Mouse (Mus musculus): ENCODE measurements around the gene Pramel6. TPM values are rescaled to one million over a fixed set of nuclear protein-coding genes. Genes with fewer than 3 reads are reported as not detected.
"Not testable (repeated sequence)": the region's sequence is repeated elsewhere in the genome, so short reads cannot be mapped to it uniquely, and the experiment has no call there.

Gene Pramel6
- total RNA-seq (2021): not detected
- polyA plus RNA-seq (2012; rRNA removed): not detected in 2 replicates
- long read RNA-seq: 0 reads

DNA sequence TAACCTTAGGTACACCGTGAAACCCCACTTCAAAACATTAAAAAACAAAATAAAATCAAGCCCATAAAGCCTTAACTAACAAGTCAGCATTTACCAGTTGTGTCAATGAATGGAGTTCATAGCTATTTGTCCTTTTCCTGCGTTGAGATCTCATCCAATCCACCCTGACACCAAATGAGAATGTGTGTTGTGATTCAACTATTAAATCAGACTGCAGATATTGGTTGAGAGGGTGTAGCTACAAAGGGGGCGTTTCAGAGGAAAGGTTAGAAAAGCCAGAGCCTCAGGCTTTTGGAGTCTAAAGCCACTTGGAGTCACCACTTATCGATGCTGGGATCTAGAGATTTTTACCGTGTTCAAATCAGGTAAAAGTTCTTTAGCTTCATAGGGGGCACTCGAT is at the start of gene Pramel6:
Gene Pramel6 (plus strand): TSS at position 301 of the 400 bp plus-strand sequence.
- DNase-seq: no peak

DNA sequence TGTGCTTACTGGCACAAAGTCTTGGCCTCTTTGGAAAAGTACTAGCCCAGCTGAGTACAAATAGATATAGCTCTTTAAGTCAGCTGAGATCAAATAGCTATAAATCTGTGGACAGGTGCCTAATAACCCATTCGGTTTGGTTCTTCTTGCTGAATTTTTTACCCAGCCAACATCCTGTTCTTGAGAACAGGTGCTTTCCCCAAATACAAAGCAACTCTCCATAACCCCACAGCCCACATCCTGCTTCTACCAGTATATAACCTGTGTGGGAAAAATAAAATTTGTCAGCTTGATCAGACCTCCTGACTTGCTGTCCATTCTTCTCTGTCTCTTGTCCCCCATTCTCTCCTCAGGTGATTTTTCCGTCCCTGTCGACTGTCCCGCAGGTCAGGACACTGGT is 44.6 kb upstream of the Pramel6 start:
- DNase-seq: no peak

DNA sequence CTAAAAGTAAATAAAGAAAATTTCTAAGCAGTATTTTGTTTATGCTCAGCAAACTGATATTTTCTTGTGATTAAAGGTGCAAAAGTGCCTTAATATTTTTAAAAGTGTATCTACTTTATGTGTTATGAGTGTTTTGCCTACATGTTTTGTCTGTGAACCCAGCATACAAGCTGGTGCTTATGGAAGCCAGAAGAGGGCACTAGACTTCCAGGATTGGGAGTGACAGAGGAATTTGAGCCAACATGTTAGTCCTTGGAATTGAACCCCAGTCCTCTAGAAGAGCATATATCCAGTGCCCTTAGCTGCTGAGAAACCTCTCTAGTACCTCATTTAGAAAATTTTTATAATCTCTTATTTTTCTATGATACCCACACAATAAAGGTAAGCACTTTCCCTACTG is 26.2 kb upstream of the Pramel6 start:
- no peak for DNase-seq

DNA sequence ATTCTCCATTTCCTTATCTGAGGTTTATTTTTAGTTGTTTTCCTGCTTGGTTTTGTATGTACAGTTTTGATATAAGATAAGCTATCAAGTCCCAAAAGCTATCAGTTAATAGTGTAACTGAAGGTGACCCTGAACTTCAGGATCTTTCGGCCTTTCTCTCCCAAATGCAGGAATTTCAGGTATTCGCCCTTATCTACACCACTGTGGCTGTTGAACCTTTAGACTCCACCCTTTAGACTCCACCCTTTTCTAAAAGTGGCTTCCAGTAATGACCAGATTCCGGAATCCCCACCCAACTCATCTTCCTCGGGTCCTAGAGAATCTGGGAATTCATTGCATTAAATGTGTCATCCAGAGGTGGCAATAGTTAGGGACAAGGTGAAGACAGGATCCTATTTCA is 25.2 kb upstream of the Pramel6 start:
- DNase-seq: no peak

DNA sequence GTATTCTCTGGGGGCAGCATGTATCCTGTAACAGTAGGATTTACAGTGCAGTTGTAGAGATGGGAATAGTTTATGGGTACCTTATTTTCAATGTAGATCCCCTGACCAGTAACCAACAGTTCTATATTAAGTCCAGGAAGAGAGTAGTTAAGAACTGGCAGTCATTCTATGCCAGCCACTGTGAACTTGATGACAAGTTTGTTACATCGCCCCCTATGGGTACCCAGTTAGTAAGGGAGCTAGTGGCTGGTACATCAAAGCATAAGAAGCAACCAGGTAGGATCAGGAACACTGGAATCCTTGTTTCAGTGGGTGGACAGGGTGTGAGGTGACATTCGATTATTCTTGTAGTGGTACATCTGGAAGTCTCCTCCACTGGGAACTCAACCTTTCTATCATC is 24.1 kb upstream of the Pramel6 start:
- DNase-seq: no peak

DNA sequence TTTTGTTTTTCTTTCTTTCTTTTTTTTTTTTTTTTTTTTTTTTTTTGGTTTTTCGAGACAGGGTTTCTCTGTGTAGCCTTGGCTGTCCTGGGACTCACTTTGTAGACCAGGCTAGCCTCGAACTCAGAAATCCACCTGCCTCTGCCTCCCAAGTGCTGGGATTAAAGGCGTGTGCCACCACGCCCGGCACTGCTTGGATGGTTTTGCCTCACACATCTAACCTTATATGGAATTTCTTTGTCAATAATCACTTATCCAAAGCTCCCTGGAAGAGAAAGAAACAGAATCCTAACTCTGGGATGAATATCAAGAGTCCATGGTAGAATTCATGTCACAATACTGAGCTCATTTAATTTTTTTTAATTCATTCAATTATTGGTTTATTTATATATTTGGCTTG is 9.4 kb upstream of the Pramel6 start, which contains the start of gene Pramel7:
Gene Pramel7 (minus strand): TSS at position 101 of the 400 bp plus-strand sequence.
- not testable (repeated sequence) for DNase-seq

DNA sequence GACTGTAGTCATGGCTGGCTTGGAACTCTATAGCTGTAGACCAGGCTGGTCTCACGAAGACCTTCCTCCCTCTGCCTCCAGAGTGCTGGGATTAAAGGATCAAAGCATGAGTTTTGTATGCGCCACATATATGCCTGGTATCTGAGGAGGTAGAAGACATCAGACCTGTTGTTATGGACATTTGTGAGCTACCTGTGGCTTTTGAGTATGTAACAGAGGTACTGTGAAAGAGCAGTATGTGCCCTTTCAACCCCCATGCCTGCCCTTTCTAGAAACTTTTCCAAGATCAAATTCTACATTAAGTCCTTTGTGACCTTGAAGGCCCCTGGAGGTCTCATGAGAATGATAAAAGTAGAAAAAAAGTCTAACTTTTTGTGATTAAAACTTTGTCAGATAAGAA is 8.7 kb downstream of the Pramel6 start:
- no peak for DNase-seq

DNA sequence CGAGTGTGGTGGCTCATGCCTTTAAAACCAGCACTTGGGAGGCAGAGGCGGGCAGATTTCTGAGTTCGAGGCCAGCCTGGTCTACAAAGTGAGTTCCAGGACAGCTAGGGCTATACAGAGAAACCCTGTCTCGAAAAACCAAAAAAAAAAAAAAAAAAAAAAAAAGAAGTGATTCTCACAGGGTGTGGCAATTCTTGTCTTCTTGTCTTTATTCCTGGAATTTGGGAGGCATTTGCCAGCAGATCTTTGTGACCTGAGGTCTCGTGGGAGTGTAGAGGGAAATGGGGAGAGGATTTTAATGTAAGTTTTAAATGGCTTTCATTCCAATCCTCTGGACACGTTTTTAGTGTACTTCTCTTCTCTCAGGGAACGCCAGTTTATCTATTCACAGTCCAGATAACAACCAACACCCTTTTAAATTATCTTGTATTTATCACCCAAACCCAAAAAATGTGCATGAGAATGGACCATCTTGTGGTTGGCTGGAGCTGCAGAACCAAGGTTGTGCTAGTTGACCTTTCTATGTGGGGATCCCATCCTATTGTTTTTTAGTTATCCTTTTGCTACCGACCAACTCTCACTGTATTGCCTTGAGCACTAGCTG is 9.2 kb downstream of the Pramel6 start:
- DNase-seq: no peak

DNA sequence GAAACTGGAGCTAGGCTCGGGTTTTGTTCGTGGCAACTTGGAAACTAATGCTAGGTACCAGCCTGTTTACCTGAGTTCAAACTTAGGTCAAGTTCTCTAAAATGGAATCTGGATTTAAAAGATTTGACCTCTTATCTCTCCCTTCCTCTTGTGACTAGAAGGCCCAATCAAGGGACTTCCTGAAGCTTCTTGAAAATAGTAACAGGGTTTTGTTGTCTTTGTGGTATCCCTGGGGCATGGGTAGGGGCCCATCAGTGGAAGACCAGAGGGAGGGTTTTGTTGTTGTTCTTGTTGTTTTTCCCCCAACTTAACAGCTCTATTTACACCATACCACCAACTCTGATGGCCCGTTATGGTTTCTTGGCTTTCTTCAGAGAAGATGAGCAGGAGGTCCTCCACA is 10.2 kb downstream of the Pramel6 start:
- DNase-seq: no peak

DNA sequence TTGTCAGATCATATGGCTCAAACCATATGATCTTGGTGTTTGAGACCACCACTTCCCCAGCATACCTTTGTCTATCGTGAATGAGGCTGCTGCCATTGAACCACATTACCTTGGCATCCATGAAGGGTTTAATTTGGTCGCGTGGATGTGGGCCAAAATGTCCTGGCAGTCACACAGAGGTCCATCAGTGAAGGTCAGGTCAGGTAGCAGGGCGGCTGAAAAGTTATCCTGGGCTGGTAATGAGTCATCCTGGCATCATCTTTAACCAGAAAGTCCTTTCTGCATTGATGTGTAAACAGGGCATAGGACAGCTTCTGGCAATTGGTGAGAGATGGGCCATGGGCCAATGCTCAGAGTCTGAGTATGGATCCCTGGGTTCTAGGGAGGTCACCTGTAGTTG is 14.3 kb downstream of the Pramel6 start:
- DNase-seq: peak; percentile 5

DNA sequence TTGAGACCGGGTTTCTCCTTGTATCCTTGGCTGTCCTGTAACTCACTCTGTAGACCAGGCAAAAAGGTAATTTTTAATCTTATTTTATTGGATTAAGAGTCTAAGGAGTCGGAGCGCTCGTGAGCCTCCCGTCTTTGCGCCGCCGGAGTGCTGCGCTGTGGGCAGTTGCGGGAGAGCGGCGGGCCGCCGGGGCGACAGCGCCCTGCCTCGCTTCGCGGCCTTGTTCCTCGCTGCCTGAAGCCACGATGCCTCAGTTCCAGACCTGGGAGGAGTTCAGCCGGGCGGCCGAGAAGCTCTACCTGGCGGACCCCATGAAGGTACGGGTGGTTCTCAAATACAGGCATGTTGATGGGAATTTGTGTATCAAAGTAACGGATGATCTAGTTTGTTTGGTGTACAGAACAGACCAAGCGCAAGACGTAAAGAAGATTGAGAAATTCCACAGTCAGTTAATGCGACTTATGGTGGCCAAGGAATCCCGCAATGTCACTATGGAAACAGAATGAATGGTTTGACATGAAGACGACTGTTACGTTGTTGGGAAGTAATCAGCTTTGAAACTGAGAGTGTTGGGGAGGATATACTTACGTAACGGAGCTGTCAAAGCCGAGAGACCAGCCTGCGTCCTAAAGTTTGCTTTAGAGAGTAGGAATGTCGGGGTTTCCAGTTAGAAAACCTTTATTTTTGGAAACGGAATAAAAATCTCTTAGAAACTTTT is 19.7 kb downstream of the Pramel6 start:
- not testable (repeated sequence) for DNase-seq

DNA sequence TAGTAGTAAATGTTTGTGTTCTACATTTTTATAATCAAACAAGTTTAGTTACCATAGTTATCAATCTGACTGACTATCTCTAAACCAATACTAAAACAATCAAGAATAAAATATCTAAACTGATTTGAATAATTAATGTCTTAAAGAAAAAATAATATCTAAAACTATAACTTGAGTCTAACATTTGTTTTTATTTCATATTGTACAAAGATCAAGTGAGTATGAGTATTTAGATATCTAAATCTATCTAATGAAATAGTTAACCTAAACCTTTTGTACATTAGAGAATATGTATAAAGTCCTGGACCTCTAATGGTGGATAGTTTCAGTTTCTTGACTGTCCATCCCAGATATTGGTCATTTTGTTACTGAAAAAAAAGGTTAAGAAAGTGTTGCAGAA is 25.1 kb downstream of the Pramel6 start, which contains the start of gene Olfr153:
Gene Olfr153 (plus strand): TSS at position 301 of the 400 bp plus-strand sequence.
- no peak for DNase-seq

DNA sequence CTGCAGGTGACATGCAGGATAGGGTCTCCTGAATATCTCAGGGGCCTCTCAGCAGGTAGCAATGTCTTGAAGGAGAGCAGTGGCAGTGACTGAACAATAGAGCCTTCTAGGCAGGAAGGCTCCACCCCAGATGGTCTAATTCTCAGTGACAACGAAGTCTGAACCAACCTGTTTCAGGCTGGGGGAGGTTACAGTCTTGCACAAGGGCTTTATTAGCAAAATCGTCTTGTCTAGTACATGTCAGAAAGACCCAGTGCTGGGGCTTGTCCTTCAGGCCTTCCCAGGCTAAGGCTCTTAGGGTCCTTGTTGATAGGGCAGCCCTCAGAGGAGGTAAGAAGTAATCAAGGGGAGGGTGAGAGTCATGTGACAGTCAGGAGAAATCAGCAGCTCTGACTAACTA is 28.5 kb downstream of the Pramel6 start:
- DNase-seq: no peak

DNA sequence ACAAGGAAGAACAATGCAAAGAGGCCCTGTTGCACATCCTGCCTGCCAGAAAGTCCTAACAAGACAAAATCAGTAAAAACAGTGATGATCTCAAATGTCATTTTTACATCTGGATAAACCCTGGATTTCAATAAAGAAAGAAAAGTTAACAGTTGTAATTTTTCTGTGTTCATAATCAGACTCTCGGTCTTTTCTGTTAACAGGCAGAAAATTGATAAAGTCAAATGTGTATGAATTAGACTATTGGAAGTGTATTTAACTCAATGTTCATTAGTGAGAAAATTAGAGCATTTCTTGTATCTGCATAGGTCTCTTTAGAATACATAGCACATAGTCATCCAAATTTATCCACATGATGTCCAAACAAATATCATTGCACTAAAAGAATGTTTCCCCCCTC is 39.1 kb downstream of the Pramel6 start, which contains the start of gene Olfr1128:
Gene Olfr1128 (minus strand): TSS at position 101 of the 400 bp plus-strand sequence.
- DNase-seq: no peak

Other genes starting within 250 kb of the Pramel6 start
- not detected for gene Olfr1116, start 239.0 kb upstream of the Pramel6 start, total RNA-seq (2021)
- gene Olfr1116, start 239.0 kb upstream of the Pramel6 start, polyA plus RNA-seq (2012; rRNA removed): not detected in 2 replicates
- not detected for gene Olfr1118, start 199.0 kb upstream of the Pramel6 start, total RNA-seq (2021)
- not detected in 2 replicates for gene Olfr1118, start 199.0 kb upstream of the Pramel6 start, polyA plus RNA-seq (2012; rRNA removed)
- gene Olfr1120, start 151.8 kb upstream of the Pramel6 start, total RNA-seq (2021): not detected
- gene Olfr1120, start 151.8 kb upstream of the Pramel6 start, polyA plus RNA-seq (2012; rRNA removed): not detected in 2 replicates
- gene Olfr1121, start 136.7 kb upstream of the Pramel6 start, total RNA-seq (2021): not detected
- not detected in 2 replicates for gene Olfr1121, start 136.7 kb upstream of the Pramel6 start, polyA plus RNA-seq (2012; rRNA removed)
- not detected for gene Olfr1122, start 120.7 kb upstream of the Pramel6 start, total RNA-seq (2021)
- not detected in 2 replicates for gene Olfr1122, start 120.7 kb upstream of the Pramel6 start, polyA plus RNA-seq (2012; rRNA removed)
- not detected for gene Olfr1123, start 89.9 kb upstream of the Pramel6 start, total RNA-seq (2021)
- gene Olfr1123, start 89.9 kb upstream of the Pramel6 start, polyA plus RNA-seq (2012; rRNA removed): not detected in 2 replicates
- not detected for gene Olfr1124, start 76.3 kb upstream of the Pramel6 start, total RNA-seq (2021)
- gene Olfr1124, start 76.3 kb upstream of the Pramel6 start, polyA plus RNA-seq (2012; rRNA removed): not detected in 2 replicates
- not detected for gene Olfr1126, start 52.6 kb upstream of the Pramel6 start, total RNA-seq (2021)
- not detected in 2 replicates for gene Olfr1126, start 52.6 kb upstream of the Pramel6 start, polyA plus RNA-seq (2012; rRNA removed)
- gene Pramel7, start 9.5 kb upstream of the Pramel6 start, total RNA-seq (2021): not detected
- not detected in 2 replicates for gene Pramel7, start 9.5 kb upstream of the Pramel6 start, polyA plus RNA-seq (2012; rRNA removed)
- gene Olfr153, start 25.2 kb downstream of the Pramel6 start, total RNA-seq (2021): not detected
- not detected in 2 replicates for gene Olfr153, start 25.2 kb downstream of the Pramel6 start, polyA plus RNA-seq (2012; rRNA removed)
- not detected for gene Olfr1128, start 39.0 kb downstream of the Pramel6 start, total RNA-seq (2021)
- not detected in 2 replicates for gene Olfr1128, start 39.0 kb downstream of the Pramel6 start, polyA plus RNA-seq (2012; rRNA removed)
- not detected for gene Olfr1129, start 67.3 kb downstream of the Pramel6 start, total RNA-seq (2021)
- not detected in 2 replicates for gene Olfr1129, start 67.3 kb downstream of the Pramel6 start, polyA plus RNA-seq (2012; rRNA removed)
- not detected for gene Olfr1130, start 99.6 kb downstream of the Pramel6 start, total RNA-seq (2021)
- gene Olfr1130, start 99.6 kb downstream of the Pramel6 start, polyA plus RNA-seq (2012; rRNA removed): not detected in 2 replicates
- not detected for gene Olfr1131, start 120.5 kb downstream of the Pramel6 start, total RNA-seq (2021)
- gene Olfr1131, start 120.5 kb downstream of the Pramel6 start, polyA plus RNA-seq (2012; rRNA removed): not detected in 2 replicates
- not detected for gene Olfr1132, start 131.0 kb downstream of the Pramel6 start, total RNA-seq (2021)
- gene Olfr1132, start 131.0 kb downstream of the Pramel6 start, polyA plus RNA-seq (2012; rRNA removed): not detected in 2 replicates
- not detected for gene Olfr1133, start 140.8 kb downstream of the Pramel6 start, total RNA-seq (2021)
- gene Olfr1133, start 140.8 kb downstream of the Pramel6 start, polyA plus RNA-seq (2012; rRNA removed): not detected in 2 replicates
- gene Olfr1134, start 151.9 kb downstream of the Pramel6 start, total RNA-seq (2021): not detected
- gene Olfr1134, start 151.9 kb downstream of the Pramel6 start, polyA plus RNA-seq (2012; rRNA removed): not detected in 2 replicates
- gene Olfr1135, start 167.1 kb downstream of the Pramel6 start, total RNA-seq (2021): not detected
- gene Olfr1135, start 167.1 kb downstream of the Pramel6 start, polyA plus RNA-seq (2012; rRNA removed): not detected in 2 replicates
- not detected for gene Olfr1136, start 187.4 kb downstream of the Pramel6 start, total RNA-seq (2021)
- gene Olfr1136, start 187.4 kb downstream of the Pramel6 start, polyA plus RNA-seq (2012; rRNA removed): not detected in 2 replicates
- not detected for gene Olfr1137, start 206.6 kb downstream of the Pramel6 start, total RNA-seq (2021)
- not detected in 2 replicates for gene Olfr1137, start 206.6 kb downstream of the Pramel6 start, polyA plus RNA-seq (2012; rRNA removed)
- gene Olfr1138, start 233.4 kb downstream of the Pramel6 start, total RNA-seq (2021): not detected
- gene Olfr1138, start 233.4 kb downstream of the Pramel6 start, polyA plus RNA-seq (2012; rRNA removed): not detected in 2 replicates
- gene Olfr1140, start 237.2 kb downstream of the Pramel6 start, total RNA-seq (2021): not detected
- gene Olfr1140, start 237.2 kb downstream of the Pramel6 start, polyA plus RNA-seq (2012; rRNA removed): not detected in 2 replicates
- gene Olfr1141, start 247.4 kb downstream of the Pramel6 start, total RNA-seq (2021): not detected
- gene Olfr1141, start 247.4 kb downstream of the Pramel6 start, polyA plus RNA-seq (2012; rRNA removed): not detected in 2 replicates